Mouse (Mus musculus): ENCODE measurements at regions not wholly inside any gene's neighbourhood (a gene's known extent, or its start where the extent isn't known, plus 50 kb on each side); places are given as distances from the start of the nearest gene placed in this dataset.

DNA sequence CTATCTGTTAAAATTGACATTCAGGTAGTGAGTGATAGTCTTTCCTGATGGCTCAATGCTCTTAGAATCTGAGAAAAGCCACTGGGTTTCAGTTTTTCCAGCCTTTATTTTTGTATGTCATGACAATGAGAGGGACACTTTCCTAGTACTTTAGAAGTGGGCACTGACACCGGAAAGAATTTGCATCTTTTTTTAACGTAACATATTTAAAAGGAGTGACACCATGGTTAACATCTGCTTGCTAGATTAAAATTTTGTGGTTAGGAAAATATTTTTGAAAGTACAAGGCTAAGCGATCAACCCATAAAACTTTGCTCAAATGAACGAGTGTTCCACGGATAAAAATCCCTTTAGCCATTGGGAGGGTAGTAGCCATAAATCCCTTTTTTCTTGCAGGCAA is 174.7 kb downstream of the 1700129C05Rik start:
- DNase-seq (ENCODE audit: low read depth, low spot score): no peak

DNA sequence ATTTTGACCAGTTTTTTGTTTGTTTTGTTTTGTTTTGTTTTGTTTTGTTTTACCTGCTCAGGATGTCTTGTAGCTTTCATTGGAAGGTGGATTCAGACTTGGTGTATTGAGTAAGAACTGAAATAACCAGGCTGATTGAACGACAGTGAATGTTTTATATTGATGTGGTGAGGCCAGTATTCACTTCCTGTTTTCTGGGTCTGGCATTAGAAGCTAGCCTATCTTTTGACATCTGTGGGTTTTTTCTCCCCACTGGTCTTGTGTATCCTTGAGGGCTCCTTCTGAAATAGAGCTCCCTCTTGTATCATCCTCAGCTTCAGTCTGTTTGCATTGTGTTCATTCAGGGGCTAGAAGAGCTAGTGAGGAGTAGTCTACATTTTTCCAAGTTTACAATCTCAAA is 175.5 kb downstream of the 1700129C05Rik start:
- no peak for DNase-seq (ENCODE audit: low read depth, low spot score)

DNA sequence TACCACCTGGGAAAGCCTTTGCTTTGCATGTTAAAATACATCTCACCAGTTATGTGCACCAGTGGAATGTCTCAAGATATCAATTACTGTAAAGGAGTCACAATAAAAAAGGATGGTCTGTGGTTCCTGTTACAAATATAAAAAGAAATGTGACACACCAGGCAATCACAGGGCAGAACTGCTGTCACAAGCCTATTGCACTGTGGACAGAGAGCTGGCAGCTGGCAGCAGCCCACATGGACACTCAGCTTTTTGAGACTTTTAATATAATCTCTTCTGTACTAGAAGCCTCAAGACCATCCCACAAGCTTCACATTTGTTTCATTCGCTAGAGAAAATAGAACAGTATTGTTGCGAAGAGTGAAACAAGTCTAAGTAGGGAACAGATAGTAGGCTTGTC is 197.7 kb downstream of the 1700129C05Rik start:
- DNase-seq (ENCODE audit: low read depth, low spot score): no peak

DNA sequence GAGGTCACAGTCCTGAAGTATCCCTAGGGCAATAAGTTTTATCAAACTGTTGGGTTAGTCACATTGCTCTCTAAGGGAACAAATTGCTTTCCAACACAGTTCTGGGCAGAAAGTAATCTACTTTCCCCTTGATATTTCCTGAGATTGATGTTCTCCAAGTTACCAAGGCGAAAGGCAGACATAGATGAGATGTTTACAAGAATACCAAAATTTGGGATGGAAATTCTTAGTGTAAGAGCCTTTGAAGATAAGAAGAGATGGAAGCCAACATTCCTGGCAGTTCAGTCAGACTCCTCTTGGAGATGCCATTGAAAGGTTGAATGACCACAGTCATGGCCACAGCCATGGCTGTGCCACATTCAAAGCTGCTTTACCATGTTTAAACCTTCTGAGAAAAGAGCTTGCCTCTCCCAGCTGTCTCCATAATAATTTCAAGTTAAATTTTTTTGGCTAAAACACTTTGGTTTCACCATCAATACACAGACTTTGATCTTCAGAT is 199.4 kb downstream of the 1700129C05Rik start:
- no peak for DNase-seq (ENCODE audit: low read depth, low spot score)

DNA sequence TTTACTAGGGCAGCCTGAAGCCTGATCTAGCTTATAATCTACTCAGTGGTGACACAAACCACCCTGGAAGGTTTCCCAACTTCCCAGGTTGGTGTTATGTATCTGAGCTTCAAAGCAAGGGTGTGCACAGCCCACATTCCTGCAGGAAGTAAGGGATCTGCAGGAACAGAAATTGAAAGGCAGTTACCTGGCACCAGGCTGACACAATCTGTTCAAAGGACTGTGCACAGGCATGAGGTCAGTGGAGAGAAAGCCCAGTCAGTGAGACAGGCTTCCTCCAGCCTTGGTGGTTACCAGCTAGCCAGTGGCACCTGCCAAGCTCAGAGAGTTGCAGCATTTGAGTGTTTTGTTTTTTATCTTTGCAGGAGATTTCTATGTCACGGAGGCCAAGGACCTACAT is 203.6 kb downstream of the 1700129C05Rik start:
- no peak for DNase-seq (ENCODE audit: low read depth, low spot score)

DNA sequence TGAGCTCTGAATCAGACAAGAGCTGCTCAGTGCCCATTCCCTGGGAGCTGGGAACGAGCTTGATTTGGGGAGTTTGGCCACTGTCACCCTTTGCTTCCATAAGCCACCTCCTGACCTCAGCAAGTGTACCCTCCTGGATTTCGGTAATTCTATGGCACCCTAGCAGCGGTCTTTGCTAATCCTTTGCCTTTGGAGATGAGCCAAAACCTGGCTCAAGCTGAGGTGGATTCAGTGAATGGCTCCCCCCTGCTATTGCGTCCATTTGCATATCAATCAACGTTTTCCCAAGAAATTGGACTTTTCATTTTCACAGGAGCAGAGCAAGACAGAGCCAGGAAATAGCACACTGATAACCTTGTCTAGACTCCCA is 204.1 kb downstream of the 1700129C05Rik start:
- peak; percentile 50 for DNase-seq (ENCODE audit: low read depth, low spot score)

DNA sequence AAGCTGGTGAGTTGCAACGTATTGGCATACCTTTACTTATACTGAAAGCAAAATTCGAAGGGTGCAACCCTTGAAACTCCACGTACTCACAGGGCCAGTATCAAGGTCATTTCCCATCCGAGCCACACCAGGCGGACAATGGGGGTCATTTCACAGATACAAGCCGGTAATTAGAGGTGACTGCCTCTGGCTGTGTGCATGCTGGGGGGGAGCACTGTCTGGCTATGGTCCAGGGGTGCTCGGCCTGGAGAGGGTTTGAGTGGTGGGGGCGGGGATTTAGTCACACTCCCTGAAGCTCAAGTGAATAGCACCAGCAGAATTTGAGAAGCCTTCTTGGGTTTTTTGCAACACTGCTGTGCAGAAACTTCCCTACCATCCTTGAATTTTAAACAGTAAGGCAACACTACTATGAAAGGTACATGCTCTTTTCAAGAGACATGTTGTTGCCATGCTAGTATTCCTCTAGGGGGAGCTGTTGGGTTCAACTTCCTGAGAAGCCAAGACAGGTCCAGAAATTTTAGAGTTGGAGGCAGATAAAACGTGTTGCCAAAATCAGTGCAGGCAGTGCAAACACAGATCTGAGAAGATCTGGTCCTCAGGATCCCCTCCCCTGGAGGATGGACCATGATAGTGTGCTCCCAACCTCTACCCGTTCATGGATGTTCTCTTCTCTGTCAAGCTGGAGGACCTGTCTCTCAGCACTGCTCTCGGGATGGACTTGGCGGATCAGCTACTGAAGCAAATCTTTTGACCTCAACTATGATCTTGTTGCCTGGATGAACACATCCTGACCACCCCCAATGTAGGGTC is 204.7 kb downstream of the 1700129C05Rik start:
- DNase-seq (ENCODE audit: low read depth, low spot score): peak; percentile 48

DNA sequence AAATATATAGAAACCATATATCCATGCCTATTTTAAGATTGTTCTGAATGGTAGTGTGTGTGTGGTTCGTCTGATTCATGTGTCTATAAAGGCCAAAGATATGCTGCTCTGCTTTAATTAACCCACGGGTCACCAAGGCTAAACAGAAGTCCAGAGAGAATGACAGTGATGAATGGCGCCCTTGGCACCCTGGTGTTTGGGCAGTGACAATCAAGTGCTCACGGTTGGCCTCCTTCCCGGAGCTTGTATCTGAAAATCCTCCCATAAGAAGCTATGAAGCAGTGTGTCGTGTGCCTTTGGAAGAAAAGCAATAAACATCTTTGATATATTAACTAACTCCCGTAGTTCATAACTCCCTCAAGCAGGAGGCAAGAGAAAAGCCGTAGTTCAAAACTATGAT is 205.4 kb downstream of the 1700129C05Rik start:
- DNase-seq (ENCODE audit: low read depth, low spot score): no peak

DNA sequence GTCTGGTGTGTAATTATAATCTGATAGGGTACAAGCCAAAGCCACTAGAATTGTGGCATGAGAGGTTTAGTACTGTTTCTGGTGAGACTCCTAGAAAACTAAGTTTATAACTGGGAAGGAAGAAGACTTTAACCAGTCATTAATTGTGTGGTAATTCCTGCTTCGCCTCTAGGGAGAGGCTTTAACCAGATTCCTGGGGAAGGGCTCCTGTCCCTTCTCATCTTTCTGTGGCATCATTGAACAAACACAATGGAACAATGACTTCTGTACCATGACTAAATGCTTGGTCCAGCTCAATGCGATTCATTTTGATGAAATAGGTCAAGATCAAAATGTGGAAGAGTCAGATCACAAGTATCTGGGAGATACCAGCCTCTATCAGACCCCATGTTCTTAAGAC is 206.6 kb downstream of the 1700129C05Rik start:
- no peak for DNase-seq (ENCODE audit: low read depth, low spot score)

DNA sequence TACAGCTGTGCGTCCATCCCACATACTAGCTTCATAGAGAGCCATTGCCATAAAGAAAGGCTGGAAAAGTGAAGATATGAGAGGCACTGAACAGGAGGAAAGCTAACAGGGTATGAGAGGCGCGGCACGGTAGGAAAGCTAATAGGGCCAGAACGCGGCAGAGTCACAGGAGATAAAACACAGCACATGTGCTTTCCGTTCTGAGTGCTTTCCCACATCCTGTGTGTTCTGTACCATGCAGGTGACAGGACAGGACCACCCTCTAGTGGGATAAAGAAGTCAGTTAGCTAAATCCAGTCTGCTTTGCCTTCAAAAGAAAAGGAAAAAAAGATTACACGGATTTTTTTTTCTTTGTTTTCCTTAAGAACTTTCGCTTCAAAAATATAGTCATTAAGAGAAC is 224.8 kb downstream of the 1700129C05Rik start:
- DNase-seq (ENCODE audit: low read depth, low spot score): no peak

DNA sequence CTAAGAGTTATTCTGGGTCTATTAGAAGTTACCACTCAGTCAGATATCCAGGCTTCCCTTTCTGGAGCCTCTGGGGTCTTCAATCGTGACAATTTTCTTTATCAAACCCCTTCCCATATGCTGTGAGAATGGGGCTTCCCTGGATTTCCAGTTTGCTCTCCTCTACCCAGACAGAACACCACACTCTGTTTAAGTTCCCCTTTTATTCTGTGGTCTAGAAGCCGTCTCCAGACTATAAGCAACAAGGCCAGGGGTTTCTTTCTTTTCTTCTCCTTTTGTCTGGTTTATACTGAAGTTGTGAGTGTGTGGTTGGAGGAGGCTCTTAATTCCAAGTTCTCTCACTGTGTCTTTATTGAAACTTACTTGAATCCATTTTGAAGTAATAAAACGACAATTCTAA is 225.5 kb downstream of the 1700129C05Rik start:
- no peak for DNase-seq (ENCODE audit: low read depth, low spot score)

DNA sequence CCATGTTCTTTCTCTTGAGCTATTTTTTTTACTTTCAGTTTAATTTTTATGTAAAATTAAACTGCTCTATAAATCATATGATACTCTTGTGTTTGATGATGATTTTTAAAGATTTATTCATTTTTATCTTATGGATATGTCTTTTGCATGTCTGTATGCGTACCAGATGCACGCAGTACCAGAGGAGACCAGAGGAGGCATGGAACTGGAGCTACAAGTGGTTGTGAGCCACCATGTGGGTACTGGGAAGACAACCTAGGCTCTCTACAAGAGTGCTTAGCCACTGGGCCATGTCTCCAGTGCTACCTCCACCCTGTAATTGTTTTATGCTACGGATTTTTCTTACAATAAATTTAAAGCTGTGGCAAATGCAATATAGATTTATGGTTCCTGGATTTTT is 227.8 kb downstream of the 1700129C05Rik start:
- peak; percentile 21 for DNase-seq (ENCODE audit: low read depth, low spot score)

DNA sequence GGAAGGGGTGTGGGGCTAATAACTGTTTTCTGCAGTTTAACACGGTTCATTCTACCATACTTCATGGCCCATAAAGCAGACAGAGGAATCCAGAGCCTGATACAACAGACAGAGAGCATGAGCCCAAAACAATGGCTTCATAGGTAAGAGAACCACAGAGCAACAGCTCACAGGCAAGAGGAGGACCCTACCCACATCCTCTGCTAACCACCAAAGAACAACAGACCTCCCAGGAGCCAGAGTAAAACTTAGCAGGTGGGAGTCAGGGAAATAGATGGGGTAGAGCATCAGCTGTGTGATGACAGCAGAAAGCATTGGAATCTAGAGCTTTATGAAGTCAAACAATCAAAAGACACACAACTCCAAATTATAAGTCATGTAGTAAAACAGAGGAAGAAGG is 231.8 kb downstream of the 1700129C05Rik start:
- no peak for DNase-seq (ENCODE audit: low read depth, low spot score)

DNA sequence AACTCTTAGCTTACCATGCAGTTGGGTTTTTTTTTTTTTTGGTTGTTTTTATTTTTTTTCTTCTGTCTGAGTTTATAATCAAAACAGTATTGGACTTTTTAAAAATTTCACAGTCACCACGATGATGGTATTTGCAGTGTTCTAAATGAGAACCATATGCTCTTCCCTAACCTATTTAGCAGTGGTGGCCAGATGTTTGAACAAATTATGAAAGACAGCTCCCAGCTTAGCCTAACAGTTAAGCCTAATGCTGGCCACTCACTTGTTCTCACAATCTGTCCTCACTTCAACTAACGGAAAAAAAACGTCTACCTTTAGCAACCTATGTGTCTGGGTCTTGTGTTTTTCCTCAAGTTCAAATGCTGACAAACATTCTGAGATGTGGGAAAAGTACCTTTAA is 234.8 kb downstream of the 1700129C05Rik start:
- DNase-seq (ENCODE audit: low read depth, low spot score): no peak

DNA sequence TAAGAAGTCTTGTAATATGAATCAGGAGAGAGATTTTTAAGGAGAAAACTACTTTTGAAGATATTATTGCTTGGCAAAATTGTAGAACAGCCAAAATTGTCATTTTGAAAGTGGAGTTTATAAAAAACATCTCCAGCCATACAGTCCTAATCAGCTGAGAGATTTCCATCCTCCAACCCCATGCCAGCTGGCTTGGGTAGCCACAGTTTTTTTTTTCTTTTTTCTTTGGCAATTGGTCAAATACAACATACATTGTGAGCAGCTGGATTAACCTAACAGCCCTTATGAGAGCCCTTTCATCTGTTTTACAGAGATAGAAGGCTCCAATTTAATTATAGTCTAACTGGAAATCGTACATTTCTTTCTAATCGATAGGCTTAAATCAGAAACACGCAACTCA is 235.3 kb downstream of the 1700129C05Rik start:
- no peak for DNase-seq (ENCODE audit: low read depth, low spot score)

DNA sequence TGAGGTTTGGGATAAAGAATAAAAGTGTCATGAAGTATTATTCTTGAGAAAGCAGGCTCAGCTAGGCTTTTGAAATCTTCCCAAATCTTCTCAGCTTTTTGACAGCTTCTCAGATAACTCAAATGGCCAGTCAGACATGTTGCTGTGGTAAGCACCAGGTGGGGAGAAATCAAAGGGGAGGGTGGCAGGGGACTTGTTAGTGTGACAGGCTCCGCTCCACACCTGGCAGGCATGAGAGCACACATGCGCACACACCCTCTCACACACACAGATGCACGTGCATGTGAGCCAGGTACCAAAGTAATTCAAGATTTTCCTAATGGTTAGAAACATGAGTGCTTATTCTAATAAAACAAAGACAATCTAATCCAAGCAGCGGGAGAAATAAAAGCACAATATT is 236.1 kb downstream of the 1700129C05Rik start:
- no peak for DNase-seq (ENCODE audit: low read depth, low spot score)

DNA sequence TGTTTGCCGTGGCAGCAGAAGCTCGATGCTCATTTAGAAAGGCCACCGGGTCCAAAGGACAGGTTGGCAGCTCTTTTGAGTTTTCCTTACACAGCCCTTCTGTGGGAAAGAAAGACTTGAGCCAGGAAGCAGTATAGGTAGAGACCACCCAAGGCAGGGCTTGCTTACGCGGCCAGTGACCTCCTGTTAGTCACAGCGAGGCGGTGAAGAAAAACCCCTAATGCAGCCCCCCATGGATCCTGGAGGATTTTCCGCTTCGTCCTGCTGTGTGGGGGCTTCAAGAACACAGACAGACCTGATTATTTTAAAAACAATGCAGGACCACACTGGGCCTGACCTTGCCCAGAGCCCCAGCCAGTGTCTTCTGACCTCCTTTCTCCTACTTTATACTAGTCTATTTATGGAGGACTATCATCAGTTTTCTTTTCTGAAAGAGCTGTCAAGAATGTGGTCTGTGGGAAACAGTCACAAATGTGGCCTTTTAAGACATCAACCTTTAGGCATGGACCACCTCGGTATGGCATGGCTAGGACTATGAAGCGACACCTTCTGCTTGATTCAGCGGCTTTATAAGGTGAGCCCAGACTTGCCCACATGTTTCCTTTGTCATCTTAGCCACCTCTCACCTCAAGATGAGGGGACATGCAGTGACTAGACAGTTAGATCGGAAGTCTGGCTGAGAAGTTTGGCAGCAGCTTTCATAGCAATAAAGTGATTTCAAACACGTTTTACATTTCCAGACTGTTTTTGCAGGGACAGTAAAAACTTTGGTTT is 274.3 kb downstream of the 1700129C05Rik start:
- no peak for DNase-seq (ENCODE audit: low read depth, low spot score)

DNA sequence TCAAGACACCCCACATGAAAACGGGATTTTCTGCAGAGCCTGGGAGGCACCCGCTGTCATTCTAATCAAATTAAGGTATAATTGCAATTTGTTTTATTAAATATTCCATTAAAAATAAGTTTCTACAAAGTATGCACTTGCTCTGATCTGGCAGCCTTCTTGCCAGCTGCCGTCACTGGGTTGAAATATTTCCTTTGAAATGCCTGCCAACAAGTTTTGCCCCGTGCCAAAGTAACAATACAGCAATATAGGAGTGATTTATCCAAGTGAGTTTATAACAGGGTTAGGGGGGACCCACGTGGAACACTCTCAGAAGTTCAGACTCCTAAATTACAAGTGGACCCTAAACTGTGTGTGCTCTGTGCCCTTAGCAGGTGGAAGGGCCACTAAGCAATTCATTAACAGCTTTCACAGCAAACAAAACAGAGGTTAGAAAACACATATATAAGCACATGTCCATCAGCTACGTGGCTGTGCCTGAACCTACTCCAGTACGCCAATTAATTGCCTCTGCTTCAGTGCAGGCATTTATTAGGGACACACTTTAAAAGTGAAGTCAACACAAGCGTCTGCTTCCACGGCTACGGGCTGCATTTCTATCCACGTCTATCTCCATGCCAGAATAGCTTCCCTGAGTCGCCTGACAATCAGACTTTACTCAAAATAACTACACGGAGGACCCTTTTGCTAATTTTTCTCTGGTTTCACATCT is 275.1 kb downstream of the 1700129C05Rik start:
- DNase-seq (ENCODE audit: low read depth, low spot score): no peak

DNA sequence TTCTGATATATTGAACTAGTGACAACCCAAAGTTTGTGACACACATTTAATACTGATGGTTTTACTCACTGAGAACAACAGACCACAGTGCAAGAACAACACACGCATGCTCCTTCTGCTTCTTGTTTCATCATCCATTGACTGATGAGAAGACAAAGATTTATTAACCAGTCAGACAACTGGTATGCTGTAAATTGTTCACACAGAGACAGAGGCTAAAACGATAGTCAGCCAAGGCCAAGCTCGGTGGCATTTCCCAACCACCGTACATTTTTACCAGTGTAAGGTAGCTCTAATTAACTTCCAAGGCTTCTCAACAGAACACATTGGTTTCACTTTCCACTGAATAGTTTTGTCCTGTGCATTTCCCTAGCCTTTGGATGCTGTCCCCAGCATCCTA is 287.8 kb downstream of the 1700129C05Rik start:
- no peak for DNase-seq (ENCODE audit: low read depth, low spot score)

DNA sequence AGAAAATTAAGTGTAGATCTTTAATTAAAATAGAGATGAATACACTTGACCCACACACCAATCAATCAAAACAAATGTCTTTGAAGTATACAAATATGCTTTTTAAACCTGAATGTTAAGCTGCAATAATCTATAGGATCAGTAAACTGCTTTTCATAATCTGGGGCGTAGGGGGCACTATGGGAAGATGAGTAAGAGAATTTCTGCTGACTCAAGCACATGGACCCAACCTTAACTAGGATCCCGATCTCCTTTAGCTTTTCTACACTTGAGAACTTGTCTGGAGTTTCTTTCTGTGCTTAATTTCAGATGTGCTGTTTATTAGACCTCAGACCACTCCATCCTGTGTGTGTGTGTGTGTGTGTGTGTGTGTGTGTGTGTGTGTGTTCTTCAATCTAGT is 298.1 kb downstream of the 1700129C05Rik start:
- DNase-seq (ENCODE audit: low read depth, low spot score): no peak

DNA sequence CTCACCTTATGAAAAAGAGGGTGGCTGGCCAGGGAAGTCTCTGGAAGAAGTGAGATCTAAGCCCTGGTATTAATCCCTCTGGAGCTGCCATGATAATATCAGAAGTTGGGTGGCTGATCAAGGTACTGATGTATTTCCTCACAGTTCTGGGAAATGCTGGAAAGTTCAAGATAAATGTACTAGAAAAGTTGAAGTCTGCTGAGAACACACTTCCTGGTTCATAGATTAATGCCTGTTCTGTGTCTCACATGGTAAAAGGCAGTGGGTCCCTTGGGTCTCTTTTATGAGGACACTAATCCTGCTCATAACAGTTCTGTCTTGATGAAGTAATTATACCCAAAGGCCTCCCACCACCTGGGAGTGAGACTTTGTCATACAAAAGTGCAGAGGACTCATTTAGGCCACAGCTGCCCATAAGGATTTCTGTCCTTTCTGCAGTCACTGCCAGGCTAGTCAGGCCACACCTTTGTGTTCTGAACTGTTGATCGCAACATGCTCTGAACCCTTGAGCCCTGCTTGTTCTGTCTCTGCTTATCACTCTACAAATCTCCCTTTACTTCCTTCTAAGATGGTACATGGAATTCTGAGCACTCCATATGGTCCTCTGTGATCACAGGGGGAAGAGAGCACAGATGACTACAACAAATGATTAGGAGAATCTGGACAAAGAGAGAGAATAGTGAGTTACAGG is 300.4 kb downstream of the 1700129C05Rik start:
- no peak for DNase-seq (ENCODE audit: low read depth, low spot score)

DNA sequence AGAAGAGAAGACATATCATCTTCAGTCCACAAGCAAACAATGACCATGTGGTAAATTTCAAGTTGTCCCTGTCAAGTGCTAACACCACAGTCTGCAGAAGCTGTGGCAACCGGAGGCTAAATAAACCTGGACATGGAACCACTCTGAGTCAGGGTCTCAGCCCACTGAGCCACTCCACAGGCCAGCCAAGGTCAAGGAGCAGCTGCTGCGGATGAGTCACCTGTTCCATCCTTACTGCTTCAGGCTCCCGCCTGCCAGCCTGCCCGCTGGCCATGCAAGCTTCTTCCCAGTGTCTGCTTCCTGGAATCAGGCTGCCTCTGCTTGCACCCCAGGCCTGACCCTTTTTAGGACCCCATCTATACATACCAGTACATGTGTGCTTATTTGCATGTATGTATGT is 319.8 kb downstream of the 1700129C05Rik start:
- no peak for DNase-seq (ENCODE audit: low read depth, low spot score)

All from ES-CJ7 (cell line).